Mouse (Mus musculus) lung, embryonic 14.5 days (tissue): ENCODE results near the gene Btbd2. TPM values are rescaled to one million over a fixed set of nuclear protein-coding genes. Genes with fewer than 3 reads are reported as not detected.

Experiments used
- ATAC-seq: fragments of 200-750 bp; cut with Nextera tagmentation; 2 replicates; pipeline ENCODE4 v1.8.0; 2017; ENCODE audit warnings: mild to moderate bottlenecking, moderate TSS enrichment, moderate library complexity; ENCODE audit not compliant: insufficient read depth
- DNase-seq: peaks from one replicate; pipeline ENCODE4 v3.0.0-alpha.2; 2015
- H3K27ac ChIP-seq: fragments of 300-500 bp; sonication (generic); 2 replicates; pipeline ENCODE4 v1.5.1; 2014; ENCODE audit warnings: low read depth, mild to moderate bottlenecking, moderate library complexity
- H3K27me3 ChIP-seq: fragments of 300-500 bp; sonication (generic); 2 replicates; pipeline ENCODE4 v1.6.1; 2014; ENCODE audit warnings: low read length, control low read depth; ENCODE audit not compliant: insufficient read depth
- H3K36me3 ChIP-seq: fragments of 300-500 bp; sonication (generic); 2 replicates; pipeline ENCODE4 v1.6.1; 2014; ENCODE audit warnings: control low read depth; ENCODE audit not compliant: insufficient read depth
- H3K4me1 ChIP-seq: fragments of 300-500 bp; sonication (generic); 2 replicates; pipeline ENCODE4 v1.6.1; 2014; ENCODE audit warnings: antibody characterized with exemption, control low read depth; ENCODE audit not compliant: insufficient read depth
- H3K4me2 ChIP-seq: fragments of 300-500 bp; sonication (generic); 2 replicates; pipeline ENCODE4 v1.6.1; 2014; ENCODE audit warnings: mild to moderate bottlenecking
- H3K4me3 ChIP-seq: fragments of 300-500 bp; sonication (generic); 2 replicates; pipeline ENCODE4 v1.5.1; 2014; ENCODE audit warnings: low read depth, low read length
- H3K9ac ChIP-seq: fragments of 300-500 bp; sonication (generic); 2 replicates; pipeline ENCODE4 v1.6.1; 2014
- H3K9me3 ChIP-seq: fragments of 300-500 bp; sonication (generic); 2 replicates; pipeline ENCODE4 v1.6.1; 2016; ENCODE audit warnings: low read depth, low read length, control low read depth
- CTCF ChIP-seq: IDR thresholded peaks from 2 replicates; pipeline ENCODE4 v1.5.1; 2016; ENCODE audit warnings: antibody characterized with exemption, low read depth
- WGBS: fragments of 180-500 bp; shearing (Covaris S2); extraction: QIAGEN DNeasy Blood & Tissue Kit; methylation state at CpG from one replicate; pipeline ENCODE4 v1.1.7; 2014; 5-methylcytosine and 5-hydroxymethylcytosine counted together
- polyA plus RNA-seq: library from polyadenylated mRNA; unstranded; fragments of >200 nt; fragmentation: Nextera tagmentation; extraction: Ambion mirVana; gene quantifications from 2 replicates; pipeline ENCODE4 v1.2.1, GENCODE M21; 2014

Gene Btbd2
- polyA plus RNA-seq, 1 experiment from 2014 or later: 101 TPM

DNA sequence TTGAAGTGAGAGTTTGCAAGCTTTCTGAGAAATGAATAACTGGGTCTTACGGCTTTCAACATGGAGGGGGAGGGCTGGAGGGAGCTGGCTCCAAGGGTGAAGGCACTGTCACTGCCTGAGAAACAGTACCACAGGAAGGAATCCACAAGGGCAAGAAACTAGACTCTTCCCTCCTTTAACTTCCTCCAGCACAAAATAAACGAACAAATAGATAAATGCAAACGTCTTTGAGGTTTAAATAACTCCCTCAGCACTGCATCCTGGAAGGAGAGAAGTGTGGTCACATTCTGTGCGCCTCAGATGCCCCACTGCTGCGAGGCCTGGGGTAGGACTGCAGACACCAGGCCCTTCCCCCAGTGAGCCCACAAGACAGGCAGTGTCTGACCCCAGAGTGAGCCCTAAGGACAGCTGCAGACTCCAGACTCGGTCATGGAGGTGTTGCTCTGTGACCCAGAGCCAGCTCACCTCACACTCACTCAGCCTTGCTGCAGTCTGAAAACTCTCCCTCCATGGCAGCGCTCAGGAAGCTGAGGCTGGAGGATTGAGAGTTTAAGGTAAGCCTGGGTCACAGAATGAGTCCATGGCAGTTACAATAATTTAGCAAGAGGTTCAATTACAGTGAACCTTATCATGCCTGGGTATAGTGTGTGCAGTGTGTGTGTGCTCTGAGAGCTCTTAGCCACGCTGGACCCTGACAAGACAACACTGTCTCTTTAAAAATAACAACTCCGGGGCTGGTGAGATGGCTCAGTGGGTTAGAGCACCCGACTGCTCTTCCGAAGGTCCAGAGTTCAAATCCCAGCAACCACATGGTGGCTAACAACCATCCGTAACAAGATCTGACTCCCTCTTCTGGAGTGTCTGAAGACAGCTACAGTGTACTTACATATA is 39.9 kb upstream of the Btbd2 start:
- no peaks in the 10 kb centered on the region for H3K27me3 ChIP-seq
- peaks cover 19% of the 10 kb centered on the region; the same call in 1 of the 2 replicates for H3K36me3 ChIP-seq
- no peak overlapping the region for H3K4me3 ChIP-seq
- WGBS: 44% methylated on average over 11 of the region's 12 CpGs
- TF ChIP-seq CTCF: no peak
- peaks cover 22% of the 10 kb centered on the region for H3K4me1 ChIP-seq
- H3K9me3 ChIP-seq: no peaks in the 10 kb centered on the region
- H3K27ac ChIP-seq: peak overlapping the region; percentile 65
- H3K4me2 ChIP-seq: no peak overlapping the region
- ATAC-seq (no peak), DNase-seq (no peak)
- peak overlapping the region; percentile 34; the same call in 1 of the 2 replicates for H3K9ac ChIP-seq

DNA sequence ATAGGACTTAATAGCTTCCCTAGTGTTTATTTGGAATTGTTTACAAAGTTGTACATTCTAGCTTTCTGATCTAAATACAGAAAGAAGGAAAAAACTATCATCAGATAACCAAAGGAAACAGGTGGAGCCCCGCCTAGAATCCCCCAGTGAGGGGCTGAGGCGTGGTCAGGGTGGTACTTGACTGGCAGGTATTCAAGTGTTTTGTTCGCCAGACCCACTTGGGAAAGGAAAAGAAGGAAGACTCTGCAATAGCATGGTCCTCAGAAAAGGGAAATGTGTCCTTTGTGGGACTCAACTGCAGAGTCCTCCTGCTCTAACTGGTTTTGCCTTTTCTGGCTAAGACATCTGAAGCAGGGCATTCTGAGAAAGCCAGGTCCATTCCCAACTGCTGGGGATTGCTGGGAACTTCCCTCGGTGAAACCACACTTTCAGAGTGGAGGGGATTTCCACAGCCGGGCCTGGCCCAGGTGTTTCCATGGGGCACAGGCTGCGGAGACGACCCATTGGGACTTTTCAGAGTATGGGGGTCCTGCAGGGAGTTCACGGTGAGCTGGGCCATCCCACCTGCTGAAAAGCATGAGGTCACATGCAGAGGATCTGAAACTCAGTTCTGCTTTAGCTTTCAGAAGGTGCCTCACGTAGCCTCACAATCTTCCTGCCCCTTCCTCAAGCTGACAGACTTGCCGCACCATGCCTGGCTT is 39.1 kb upstream of the Btbd2 start:
- H3K4me2 ChIP-seq: no peak overlapping the region
- no peak overlapping the region; the same call in 1 of the 2 replicates for H3K9ac ChIP-seq
- DNase-seq (peak; percentile 22), ATAC-seq (no peak)
- H3K9me3 ChIP-seq: no peaks in the 10 kb centered on the region
- no peak for TF ChIP-seq CTCF
- 49% methylated on average over 10 of the region's 10 CpGs for WGBS
- peaks cover 22% of the 10 kb centered on the region for H3K4me1 ChIP-seq
- no peak overlapping the region for H3K4me3 ChIP-seq
- H3K27me3 ChIP-seq: no peaks in the 10 kb centered on the region
- peak overlapping the region; percentile 65 for H3K27ac ChIP-seq
- peaks cover 22% of the 10 kb centered on the region; the same call in 1 of the 2 replicates for H3K36me3 ChIP-seq

GRCm38 (mm10) chr10:80695186-80695585 is 38.3 kb upstream of the Btbd2 start:
- H3K9ac ChIP-seq: no peak overlapping the region
- peaks cover 15% of the 10 kb centered on the region for H3K4me1 ChIP-seq
- H3K4me3 ChIP-seq: no peak overlapping the region
- H3K9me3 ChIP-seq: no peaks in the 10 kb centered on the region
- H3K36me3 ChIP-seq: peaks cover 29% of the 10 kb centered on the region
- peak; percentile 38 for DNase-seq
- no peak for TF ChIP-seq CTCF
- no peak for ATAC-seq
- 0 out of 2 replicates have a peak overlapping the region, but pooled peaks have one; percentile 65 for H3K27ac ChIP-seq
- no peak overlapping the region for H3K4me2 ChIP-seq
- no peaks in the 10 kb centered on the region for H3K27me3 ChIP-seq
- WGBS: 72% methylated on average over 2 of the region's 2 CpGs

GRCm38 (mm10) chr10:80694159-80694938 is 37.5 kb upstream of the Btbd2 start:
- Histone ChIP-seq H3K27ac (no peak overlapping the region), H3K4me1 (peaks cover 10% of the 10 kb centered on the region), H3K4me3 (no peak overlapping the region), H3K4me2 (no peak overlapping the region), H3K9me3 (no peaks in the 10 kb centered on the region), H3K9ac (no peak overlapping the region), H3K27me3 (no peaks in the 10 kb centered on the region), H3K36me3 (peaks cover 37% of the 10 kb centered on the region)
- 84% methylated on average over 13 of the region's 13 CpGs for WGBS
- no peak for TF ChIP-seq CTCF
- no peak for ATAC-seq
- DNase-seq: no peak

- 81% methylated on average over 12 of the region's 12 CpGs for WGBS
- Histone ChIP-seq H3K4me2 (no peak overlapping the region), H3K36me3 (peaks cover 40% of the 10 kb centered on the region), H3K9ac (no peak overlapping the region), H3K4me1 (peaks cover 10% of the 10 kb centered on the region), H3K9me3 (no peaks in the 10 kb centered on the region), H3K27ac (no peak overlapping the region), H3K27me3 (no peaks in the 10 kb centered on the region), H3K4me3 (no peak overlapping the region)
- DNase-seq (no peak), ATAC-seq (no peak)
- TF ChIP-seq CTCF: no peak
Observed at GRCm38 (mm10) chr10:80693401-80694045, 36.7 kb upstream of the Btbd2 start.
